Mouse (Mus musculus): ENCODE data around the gene Etv6.

The Etv6 gene

GRCm38 (mm10) chr6:134208180-134208952 is 172.9 kb downstream of the Etv6 start:
- DNase-seq (ENCODE audit: low spot score) = no peak

GRCm38 (mm10) chr6:134210675-134211457 is 175.4 kb downstream of the Etv6 start:
- no peak for DNase-seq (ENCODE audit: low spot score)

GRCm38 (mm10) chr6:134211458-134211776 is 175.9 kb downstream of the Etv6 start:
- no peak for DNase-seq (ENCODE audit: low spot score)

GRCm38 (mm10) chr6:134217747-134218146 is 182.2 kb downstream of the Etv6 start:
- DNase-seq (ENCODE audit: low spot score) = no peak

GRCm38 (mm10) chr6:134218441-134218840 is 182.9 kb downstream of the Etv6 start:
- DNase-seq (ENCODE audit: low spot score) = no peak

GRCm38 (mm10) chr6:134219358-134219757 is 183.9 kb downstream of the Etv6 start:
- no peak for DNase-seq (ENCODE audit: low spot score)

- peak; percentile 24 for DNase-seq (ENCODE audit: low spot score)
Observed at GRCm38 (mm10) chr6:134220209-134220777, 184.8 kb downstream of the Etv6 start.

GRCm38 (mm10) chr6:134222248-134222929 is 186.9 kb downstream of the Etv6 start:
- no peak for DNase-seq (ENCODE audit: low spot score)

- DNase-seq (ENCODE audit: low spot score) = no peak
Observed at GRCm38 (mm10) chr6:134225564-134225963, 190.1 kb downstream of the Etv6 start.

GRCm38 (mm10) chr6:134226349-134227169 is 191.1 kb downstream of the Etv6 start:
- no peak for DNase-seq (ENCODE audit: low spot score)

- DNase-seq (ENCODE audit: low spot score) = no peak
Observed at GRCm38 (mm10) chr6:134236311-134236710, 200.8 kb downstream of the Etv6 start.

- no peak for DNase-seq (ENCODE audit: low spot score)
Observed at GRCm38 (mm10) chr6:134238455-134238854, 203.0 kb downstream of the Etv6 start.

- DNase-seq (ENCODE audit: low spot score) = no peak
Observed at GRCm38 (mm10) chr6:134240988-134241387, 205.5 kb downstream of the Etv6 start.

GRCm38 (mm10) chr6:134243119-134243518 is 207.6 kb downstream of the Etv6 start:
- no peak for DNase-seq (ENCODE audit: low spot score)

GRCm38 (mm10) chr6:134243546-134243945 is 208.0 kb downstream of the Etv6 start:
- DNase-seq (ENCODE audit: low spot score) = no peak

GRCm38 (mm10) chr6:134244071-134244470 is 208.6 kb downstream of the Etv6 start:
- no peak for DNase-seq (ENCODE audit: low spot score)

GRCm38 (mm10) chr6:134246109-134246508 is 210.6 kb downstream of the Etv6 start:
- DNase-seq (ENCODE audit: low spot score) = no peak

GRCm38 (mm10) chr6:134247324-134247723 is 211.8 kb downstream of the Etv6 start:
- no peak for DNase-seq (ENCODE audit: low spot score)

GRCm38 (mm10) chr6:134248720-134249119 is 213.2 kb downstream of the Etv6 start:
- no peak for DNase-seq (ENCODE audit: low spot score)

GRCm38 (mm10) chr6:134250764-134251163 is 215.3 kb downstream of the Etv6 start:
- DNase-seq (ENCODE audit: low spot score) = no peak

GRCm38 (mm10) chr6:134251364-134251763 is 215.9 kb downstream of the Etv6 start:
- no peak for DNase-seq (ENCODE audit: low spot score)
